8 mouse cellular contexts compared by ENCODE assay signal in genomic region chr6:5443104-5443863, GRCm38 (mm10). TPM values are rescaled to one million over a fixed set of nuclear protein-coding genes. Genes with fewer than 3 reads are reported as not detected.
DNase-seq lines count a peak whose midpoint lies in the region; ATAC-seq and TF ChIP-seq lines count a peak whose summit lies in the region.

No protein-coding gene starts in this region.

- no peak for TF ChIP-seq RAD21 in MEL (IDR thresholded peaks at IDR 0.05; ENCODE audit: low read depth, low read length)

- H3K4me3 ChIP-seq in MEL (ENCODE audit: control insufficient read depth in 1 of 2, insufficient read depth in 1 of 2, low read depth in 2 of 2, low read length in 2 of 2), result no peak overlapping the region
- no peak overlapping the region for H3K4me3 ChIP-seq in kidney, adult 2 months (ENCODE audit: insufficient read depth, low read depth, low read length)
- no peak overlapping the region for H3K4me3 ChIP-seq in liver, embryonic 11.5 days (ENCODE audit: low read depth, low read length)
- H3K4me3 ChIP-seq in stomach, embryonic 15.5 days (replicated peaks), result no peak overlapping the region

- peak; percentile 52 for DNase-seq in adrenal gland, postnatal 10 days
- no peak for DNase-seq in adrenal gland, postnatal 25 days
- peak; percentile 27 for DNase-seq in MEL (ENCODE audit: low read depth, low spot score)
- peak; percentile 16 to 17 for DNase-seq in gastrocnemius, postnatal 36 days
- peak; percentile 60 for DNase-seq in kidney, adult 2 months
- DNase-seq in liver, embryonic 11.5 days (ENCODE audit: low spot score), result no peak
- no peak for DNase-seq in embryo, embryonic 10 days (ENCODE audit: low spot score)

- no peak for TF ChIP-seq CTCF in MEL (IDR thresholded peaks at IDR 0.05 in 2 of 3, conservative IDR thresholded peaks at IDR 0.05 in 1 of 3; ENCODE audit: control insufficient read depth in 1 of 3, insufficient read depth in 1 of 3, low read depth in 2 of 3, low read length in 3 of 3, poor library complexity in 1 of 3, severe bottlenecking in 1 of 3)
- no peak for TF ChIP-seq CTCF in kidney, adult 2 months (conservative IDR thresholded peaks at IDR 0.05; ENCODE audit: insufficient read depth, insufficient read length, low read depth, low read length)

- no peak for TF ChIP-seq EP300 in MEL (IDR thresholded peaks at IDR 0.05; ENCODE audit: low read depth in 1 of 2, low read length in 2 of 2)

- H3K36me3 ChIP-seq in MEL (ENCODE audit: control insufficient read depth in 1 of 2, insufficient read depth in 2 of 2, low read length in 2 of 2), result peaks cover 0 to 6% of the 10 kb centered on the region in 2 experiments; a peak in 2 of 4 replicates
- H3K36me3 ChIP-seq in kidney, adult 2 months (ENCODE audit: control insufficient read depth, insufficient read depth, low read length), result no peaks in the 10 kb centered on the region
- no peaks in the 10 kb centered on the region for H3K36me3 ChIP-seq in liver, embryonic 11.5 days (ENCODE audit: control insufficient read depth, insufficient read depth, low read length)
- no peaks in the 10 kb centered on the region for H3K36me3 ChIP-seq in stomach, embryonic 15.5 days

- peak; percentile 18 for ATAC-seq in liver, embryonic 11.5 days (replicated peaks; ENCODE audit: low FRiP score)
- ATAC-seq in stomach, embryonic 15.5 days (ENCODE audit: insufficient read depth, low FRiP score, low read depth), result peak; percentile 45; the same call in 1 of the 2 replicates

- intact Hi-C loops in gastrocnemius, postnatal 36 days (cut with DNase I), result loop anchor here (5.0 kb wide), 1 partner anchor 49 kb away; no protein-coding TSS in a partner anchor

- H3K79me2 ChIP-seq in MEL (ENCODE audit: control insufficient read depth, insufficient read depth, low read length, poor library complexity), result no peaks in the 10 kb centered on the region

- H3K9me3 ChIP-seq in MEL (replicated peaks; ENCODE audit: insufficient read depth, low read length), result no peaks in the 10 kb centered on the region
- H3K9me3 ChIP-seq in liver, embryonic 11.5 days (ENCODE audit: control insufficient read depth, low read length), result no peaks in the 10 kb centered on the region
- no peaks in the 10 kb centered on the region for H3K9me3 ChIP-seq in stomach, embryonic 15.5 days

- peaks cover 0 to 7% of the 10 kb centered on the region in 2 experiments; a peak in 3 of 4 replicates for H3K4me1 ChIP-seq in MEL (ENCODE audit: control insufficient read depth in 1 of 2, insufficient read depth in 2 of 2, low read length in 2 of 2)
- H3K4me1 ChIP-seq in kidney, adult 2 months (ENCODE audit: control insufficient read depth, insufficient read depth, low read length), result peaks cover 13% of the 10 kb centered on the region; the same call in 1 of the 2 replicates
- H3K4me1 ChIP-seq in liver, embryonic 11.5 days (replicated peaks; ENCODE audit: control insufficient read depth, insufficient read depth, low read length), result peaks cover 11% of the 10 kb centered on the region
- H3K4me1 ChIP-seq in stomach, embryonic 15.5 days, result 0 out of 2 replicates have a peak, but pooled peaks cover 5% of the 10 kb centered on the region

- peaks cover 0 to 1% of the 10 kb centered on the region in 2 experiments; a peak in 1 of 4 replicates for H3K27me3 ChIP-seq in MEL (ENCODE audit: control insufficient read depth in 1 of 2, insufficient read depth in 2 of 2, low read length in 2 of 2)
- H3K27me3 ChIP-seq in kidney, adult 2 months (replicated peaks; ENCODE audit: control insufficient read depth, insufficient read depth, low read length), result no peaks in the 10 kb centered on the region
- no peaks in the 10 kb centered on the region for H3K27me3 ChIP-seq in liver, embryonic 11.5 days (replicated peaks; ENCODE audit: control insufficient read depth, insufficient read depth, low read length)
- no peaks in the 10 kb centered on the region for H3K27me3 ChIP-seq in stomach, embryonic 15.5 days (replicated peaks)

- H3K4me2 ChIP-seq in liver, embryonic 11.5 days, result peak overlapping the region; percentile 27
- peak overlapping the region; percentile 29 for H3K4me2 ChIP-seq in stomach, embryonic 15.5 days

- no peak overlapping the region for H3K27ac ChIP-seq in MEL (ENCODE audit: control insufficient read depth, low read depth, low read length)
- no peak overlapping the region for H3K27ac ChIP-seq in kidney, adult 2 months (ENCODE audit: insufficient read depth, low read depth, low read length)
- no peak overlapping the region for H3K27ac ChIP-seq in liver, embryonic 11.5 days (ENCODE audit: low read depth, low read length)
- H3K27ac ChIP-seq in stomach, embryonic 15.5 days, result peak overlapping the region; percentile 72

- TF ChIP-seq POLR2A in MEL (IDR thresholded peaks at IDR 0.05; ENCODE audit: control insufficient read depth in 1 of 2, insufficient read depth in 1 of 2, low read depth in 1 of 2, low read length in 2 of 2, poor library complexity in 1 of 2), result no peak
- no peak for TF ChIP-seq POLR2A in kidney, adult 2 months (IDR thresholded peaks at IDR 0.05; ENCODE audit: low read depth, low read length)

- H3K9ac ChIP-seq in MEL (ENCODE audit: control insufficient read depth, low read depth, low read length, poor library complexity, severe bottlenecking), result no peak overlapping the region
- H3K9ac ChIP-seq in liver, embryonic 11.5 days (ENCODE audit: low read depth, low read length), result no peak overlapping the region
- no peak overlapping the region for H3K9ac ChIP-seq in stomach, embryonic 15.5 days

- 39% methylated on average over 13 of the region's 13 CpGs for WGBS in kidney, adult 2 months
- 32% methylated on average over 13 of the region's 13 CpGs for WGBS in liver, embryonic 11.5 days
- WGBS in stomach, embryonic 15.5 days, result 18% methylated on average over 13 of the region's 13 CpGs

TF ChIP-seq in MEL, 35 proteins besides CTCF, POLR2A, EP300 and RAD21:
- TF ChIP-seq GABPA (IDR thresholded peaks at IDR 0.05; ENCODE audit: low read depth, low read length) (no peak), MYC (IDR thresholded peaks at IDR 0.05; ENCODE audit: low read depth, low read length) (no peak), HCFC1 (IDR thresholded peaks at IDR 0.05; ENCODE audit: low read depth, low read length) (no peak), TAL1 (IDR thresholded peaks at IDR 0.05; ENCODE audit: low read length) (no peak), ZNF384 (IDR thresholded peaks at IDR 0.05; ENCODE audit: low read depth, low read length) (no peak), ZKSCAN1 (IDR thresholded peaks at IDR 0.05; ENCODE audit: low read depth, low read length) (no peak), CHD2 (IDR thresholded peaks at IDR 0.05; ENCODE audit: low read length) (no peak), SIN3A (IDR thresholded peaks at IDR 0.05; ENCODE audit: low read length) (no peak), GATA1 (IDR thresholded peaks at IDR 0.05; ENCODE audit: low read depth, low read length) (no peak)
TF ChIP-seq in MEL: peak in this region for 0.

RNA-seq across cellular contexts. Expression of gene Pdk4, which starts 52.8 kb away (rescaled TPM):
- total RNA-seq in adrenal gland, postnatal 10 days (2021), result 100 to 1,000 TPM; 616 to 745 TPM
- total RNA-seq in adrenal gland, postnatal 25 days (2021), result 127 and 214 TPM in 2 replicates
- total RNA-seq in MEL (2012; rRNA removed), result not detected in 2 replicates
- polyA plus RNA-seq in MEL (2012; ENCODE audit: insufficient read depth in 1 of 2, insufficient read length in 2 of 2, low read depth in 1 of 2, low replicate concordance in 2 of 2, missing spikeins in 1 of 2), result not detected
- total RNA-seq in gastrocnemius, postnatal 36 days (2021), result 1,000 to 10,000 TPM; 1,456 to 1,693 TPM
- polyA plus RNA-seq in kidney, adult 2 months (2012; rRNA removed), result 22.3 and 30.0 TPM in 2 replicates
- 2.1 and 2.4 TPM in 2 replicates for polyA plus RNA-seq in liver, embryonic 11.5 days (2014; fragmentation: Nextera tagmentation; extraction: Ambion mirVana)
- polyA plus RNA-seq in stomach, embryonic 15.5 days (2015; fragmentation: Nextera tagmentation; extraction: Ambion mirVana), result 2.6 and 3.5 TPM in 2 replicates

Comparison
In these comparisons a context has a peak if more than half of its experiments do, and no peak if none do; other contexts are left out.
1. DNase-seq: peak in adrenal gland, postnatal 10 days (single experiment), MEL (single experiment), gastrocnemius, postnatal 36 days (2 of 2) and kidney, adult 2 months (single experiment); none in adrenal gland, postnatal 25 days (single experiment), liver, embryonic 11.5 days (single experiment) and embryo, embryonic 10 days (single experiment).
2. RNA of gene Pdk4, which starts 52.8 kb away (total RNA-seq): 1,456 to 1,693 TPM in gastrocnemius, postnatal 36 days, 616 to 745 TPM in adrenal gland, postnatal 10 days and 127 to 214 TPM in adrenal gland, postnatal 25 days; not detected in MEL; every median in the first group is over 100 times any median in the second.